Mouse (Mus musculus): ENCODE measurements around the gene Eddm3b.

- TF ChIP-seq CTCF (IDR thresholded peaks at IDR 0.05 in 2 of 3, conservative IDR thresholded peaks at IDR 0.05 in 1 of 3; ENCODE audit: control insufficient read depth in 1 of 3, insufficient read depth in 1 of 3, low read depth in 2 of 3, low read length in 3 of 3, poor library complexity in 1 of 3, severe bottlenecking in 1 of 3): no peak
- TF ChIP-seq USF2 (IDR thresholded peaks at IDR 0.05; ENCODE audit: borderline replicate concordance in 1 of 2, insufficient read depth in 1 of 2, low read depth in 1 of 2, low read length in 2 of 2): no peak
- no peak for TF ChIP-seq E2F4 (IDR thresholded peaks at IDR 0.05; ENCODE audit: borderline replicate concordance, low read depth, low read length)
- TF ChIP-seq HCFC1 (IDR thresholded peaks at IDR 0.05; ENCODE audit: low read depth, low read length): no peak
- TF ChIP-seq TAL1 (IDR thresholded peaks at IDR 0.05; ENCODE audit: low read length): no peak
- TF ChIP-seq POLR2A (IDR thresholded peaks at IDR 0.05; ENCODE audit: control insufficient read depth in 1 of 2, insufficient read depth in 1 of 2, low read depth in 1 of 2, low read length in 2 of 2, poor library complexity in 1 of 2): no peak
These were observed 27.9 kb downstream of the Eddm3b start for GRCm38 (mm10) chr14:51142119-51142518.

Data from MEL (cell line).